Mouse (Mus musculus): Measurements from ENCODE around the gene Ubash3b. TPM values are rescaled to one million over a fixed set of nuclear protein-coding genes. Genes with fewer than 3 reads are reported as not detected.

Gene Ubash3b
- polyA plus RNA-seq, 1 experiment from 2014 or later, result 8.9 TPM

DNA sequence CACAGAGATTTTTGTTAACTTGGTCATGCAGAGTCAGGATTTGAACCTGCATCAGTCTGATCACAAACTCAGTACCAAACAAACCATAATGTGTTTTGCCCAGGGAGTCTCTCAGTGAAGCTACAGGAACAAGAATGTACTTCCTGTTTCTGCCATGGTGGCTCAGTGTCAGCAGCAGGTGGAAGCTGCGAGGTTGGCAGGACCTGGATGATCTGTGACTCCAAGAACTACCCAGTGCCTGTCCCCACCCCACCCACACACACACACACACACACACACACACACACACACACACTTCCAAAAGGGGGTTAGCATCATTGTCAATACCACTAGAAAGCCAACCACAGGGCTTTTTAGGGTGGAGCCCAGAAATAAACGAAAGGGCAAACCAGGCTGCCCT is 20.5 kb downstream of the Ubash3b start:
- in situ Hi-C loops (cut with MboI; ENCODE audit: low pct_unique_long_range_greater_than_20kb), result no loop called here

DNA sequence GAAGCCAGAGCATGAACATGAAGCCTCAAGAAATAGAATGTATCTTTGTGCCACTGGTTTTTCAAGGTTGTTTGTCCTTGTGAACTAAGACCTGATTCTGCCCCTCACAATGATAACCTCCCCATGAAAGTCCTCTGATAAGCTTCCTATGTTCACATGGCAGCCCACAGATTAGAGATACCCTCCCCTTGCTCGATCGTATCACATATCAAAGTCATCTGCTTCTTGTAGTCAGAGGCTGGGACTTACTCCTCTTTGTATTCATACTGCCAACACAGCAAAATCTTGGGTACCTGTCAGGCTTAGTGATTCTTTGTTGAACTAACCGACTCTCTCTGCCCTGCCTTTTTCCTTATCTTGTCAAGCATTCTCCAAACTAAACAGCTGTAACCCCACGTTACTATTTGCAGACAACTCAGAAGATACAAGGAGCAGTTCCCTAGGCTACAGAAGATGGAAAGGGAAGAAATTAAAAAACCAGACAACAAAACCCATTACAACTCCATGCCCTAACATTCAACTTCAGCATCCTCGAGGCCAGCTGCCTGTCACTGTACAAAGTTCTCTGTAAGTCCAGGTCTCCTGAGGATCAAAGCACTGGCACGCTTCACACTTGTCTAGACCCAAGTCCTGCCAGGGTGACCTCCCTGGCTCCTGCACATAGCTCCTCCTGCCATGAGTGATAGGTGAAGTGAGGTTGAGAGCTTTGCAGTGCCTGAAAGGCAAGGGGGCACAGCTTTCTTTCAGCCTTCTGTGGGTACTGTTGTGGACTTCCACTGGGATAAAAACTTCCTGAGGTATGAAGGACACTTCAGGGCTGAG is 22.3 kb downstream of the Ubash3b start:
- CTCF ChIA-PET, result interaction anchor here (0.7 to 2.1 kb wide), 3 partner anchors 10 to 35 kb away, joined by 3 to 6 read pairs (median 3); no protein-coding TSS in a partner anchor
- no peaks in the 10 kb centered on the region for H3K27me3 ChIP-seq
- no peak for ATAC-seq
- POLR2A ChIA-PET, result no interaction called here
- no peak for DNase-seq (ENCODE audit: low read depth, low spot score)
- in situ Hi-C loops (cut with MboI; ENCODE audit: low pct_unique_long_range_greater_than_20kb), result no loop called here
- no peak for TF ChIP-seq CTCF (IDR thresholded peaks at IDR 0.05)

More for the DNA sequence above, 20.5 kb downstream of the Ubash3b start:
- TF ChIP-seq CTCF (IDR thresholded peaks at IDR 0.05), result no peak
- no peak for DNase-seq (ENCODE audit: low read depth, low spot score)
- no peaks in the 10 kb centered on the region for H3K27me3 ChIP-seq
- CTCF ChIA-PET, result no interaction called here
- POLR2A ChIA-PET, result interaction anchor here (0.6 kb wide), 1 partner anchor 14 kb away, joined by 3 read pairs; no protein-coding TSS in a partner anchor
- no peak for ATAC-seq

DNA sequence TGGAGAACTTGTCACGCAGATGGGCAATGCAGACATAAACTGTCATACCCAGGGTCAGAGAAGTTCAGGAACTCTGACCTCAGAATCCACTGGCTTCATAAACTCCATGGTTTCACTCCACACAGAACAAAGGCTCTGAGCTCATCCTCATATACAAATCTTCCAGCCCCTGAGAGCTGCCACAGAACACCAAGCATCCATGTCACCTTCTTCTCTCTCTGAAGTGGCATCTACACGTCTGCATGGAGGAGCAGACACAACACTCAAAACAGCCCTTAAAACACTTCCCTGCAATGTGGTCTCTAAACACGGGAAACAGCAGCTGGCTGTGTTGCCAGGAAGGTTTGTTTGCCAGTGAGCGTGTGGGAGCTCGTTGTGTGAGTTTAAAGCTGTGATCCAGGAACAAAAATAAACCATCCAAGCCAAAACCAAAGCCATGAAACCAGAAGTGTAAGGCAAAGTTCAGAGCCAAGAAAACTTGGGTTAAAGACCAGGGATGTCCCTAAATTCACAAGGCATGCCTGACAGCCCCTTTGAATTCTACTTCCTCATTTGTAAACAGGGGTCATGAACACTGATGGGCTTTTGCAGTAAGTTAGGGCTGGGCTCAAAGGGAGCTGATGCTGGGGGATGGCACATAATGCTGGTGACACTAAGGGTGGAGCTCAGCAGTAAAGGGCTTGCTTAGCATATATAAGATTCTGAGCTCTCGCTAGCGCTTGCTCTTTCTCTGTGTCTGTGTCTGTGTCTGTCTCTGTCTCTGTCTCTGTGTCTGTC is 24.6 kb downstream of the Ubash3b start:
- ChIA-PET CTCF (interaction anchor here (0.7 to 2.1 kb wide), 6 partner anchors 12 to 70 kb away, joined by 3 to 6 read pairs (median 4); no protein-coding TSS in a partner anchor), POLR2A (no interaction called here)
- TF ChIP-seq CTCF (IDR thresholded peaks at IDR 0.05), result no peak
- H3K27me3 ChIP-seq, result no peaks in the 10 kb centered on the region
- in situ Hi-C loops (cut with MboI; ENCODE audit: low pct_unique_long_range_greater_than_20kb), result no loop called here
- DNase-seq (ENCODE audit: low read depth, low spot score) (no peak), ATAC-seq (no peak)

DNA sequence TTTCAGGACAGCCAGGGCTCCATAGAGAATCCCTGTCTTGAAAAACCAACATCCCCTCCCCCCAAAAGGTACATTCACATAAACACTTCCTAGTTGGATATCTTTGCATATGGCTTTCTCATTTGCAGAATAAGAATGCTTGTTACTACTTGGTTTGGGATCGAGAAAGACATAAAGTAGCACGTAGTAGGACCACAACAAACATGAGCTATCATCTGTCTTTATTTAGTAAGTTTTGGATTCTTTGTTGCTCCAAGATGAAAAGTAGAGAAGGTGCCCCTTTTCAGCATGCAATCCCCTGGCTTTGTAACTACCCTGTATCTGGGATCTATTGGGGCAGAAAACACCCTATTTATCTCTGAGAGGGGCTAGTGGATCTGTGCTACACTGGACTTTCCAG is 25.2 kb downstream of the Ubash3b start:
- ChIA-PET POLR2A (no interaction called here), CTCF (interaction anchor here (1.1 kb wide), 1 partner anchor 71 kb away, joined by 4 read pairs; no protein-coding TSS in a partner anchor)
- no peak for TF ChIP-seq CTCF (IDR thresholded peaks at IDR 0.05)
- in situ Hi-C loops (cut with MboI; ENCODE audit: low pct_unique_long_range_greater_than_20kb), result no loop called here
- ATAC-seq, result no peak
- DNase-seq (ENCODE audit: low read depth, low spot score), result no peak
- no peaks in the 10 kb centered on the region for H3K27me3 ChIP-seq

DNA sequence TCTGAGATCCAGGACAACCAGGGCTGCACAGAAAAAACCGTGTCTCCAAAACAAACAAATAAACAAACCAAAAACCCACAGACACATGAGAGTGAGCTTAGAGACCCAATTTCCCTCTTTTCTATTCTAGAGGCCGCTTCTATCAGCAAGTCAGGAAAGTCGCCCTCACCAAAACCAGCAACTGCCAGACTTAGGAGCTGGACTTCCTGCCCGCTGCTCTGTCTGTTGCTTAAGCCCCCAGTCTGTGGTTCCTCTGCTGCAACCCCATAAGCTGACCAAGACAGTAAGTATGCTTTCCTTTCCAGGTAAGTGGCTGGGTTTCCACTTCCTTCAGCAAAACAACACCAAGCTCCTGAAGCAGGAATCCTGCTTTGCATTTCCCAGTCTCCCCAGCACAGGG is 26.6 kb downstream of the Ubash3b start:
- no peak for DNase-seq (ENCODE audit: low read depth, low spot score)
- TF ChIP-seq CTCF (IDR thresholded peaks at IDR 0.05), result no peak
- in situ Hi-C loops (cut with MboI; ENCODE audit: low pct_unique_long_range_greater_than_20kb), result no loop called here
- no peaks in the 10 kb centered on the region for H3K27me3 ChIP-seq
- no peak for ATAC-seq
- ChIA-PET CTCF (interaction anchor here (1.0 to 1.4 kb wide), 2 partner anchors 12 to 90 kb away, joined by 3 read pairs; no protein-coding TSS in a partner anchor), POLR2A (no interaction called here)

DNA sequence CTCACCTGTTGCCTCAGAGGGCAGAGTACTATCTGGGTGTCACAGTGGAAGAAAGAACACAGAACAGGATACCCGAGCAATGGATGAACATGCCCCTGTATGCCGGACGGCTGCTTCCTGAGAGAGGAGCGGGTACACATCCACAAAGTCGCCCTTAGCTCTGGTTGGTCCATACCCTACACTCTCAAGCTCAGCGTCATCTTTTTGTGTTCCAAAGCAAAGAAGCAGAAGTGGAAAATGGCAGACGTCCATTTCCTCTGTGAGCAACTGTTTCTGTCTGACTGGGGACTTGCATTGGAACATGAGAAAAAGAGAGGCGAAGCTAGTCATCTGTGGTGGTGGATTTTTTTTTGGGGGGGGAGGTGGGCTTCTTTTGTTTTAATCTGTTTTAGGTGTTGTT is 30.9 kb downstream of the Ubash3b start:
- no peak for TF ChIP-seq CTCF (IDR thresholded peaks at IDR 0.05)
- H3K27me3 ChIP-seq, result no peaks in the 10 kb centered on the region
- ATAC-seq (no peak), DNase-seq (ENCODE audit: low read depth, low spot score) (no peak)
- in situ Hi-C loops (cut with MboI; ENCODE audit: low pct_unique_long_range_greater_than_20kb), result no loop called here
- ChIA-PET CTCF (no interaction called here), POLR2A (interaction anchor here (0.5 kb wide), 1 partner anchor 30 kb away, joined by 3 read pairs; no protein-coding TSS in a partner anchor)

DNA sequence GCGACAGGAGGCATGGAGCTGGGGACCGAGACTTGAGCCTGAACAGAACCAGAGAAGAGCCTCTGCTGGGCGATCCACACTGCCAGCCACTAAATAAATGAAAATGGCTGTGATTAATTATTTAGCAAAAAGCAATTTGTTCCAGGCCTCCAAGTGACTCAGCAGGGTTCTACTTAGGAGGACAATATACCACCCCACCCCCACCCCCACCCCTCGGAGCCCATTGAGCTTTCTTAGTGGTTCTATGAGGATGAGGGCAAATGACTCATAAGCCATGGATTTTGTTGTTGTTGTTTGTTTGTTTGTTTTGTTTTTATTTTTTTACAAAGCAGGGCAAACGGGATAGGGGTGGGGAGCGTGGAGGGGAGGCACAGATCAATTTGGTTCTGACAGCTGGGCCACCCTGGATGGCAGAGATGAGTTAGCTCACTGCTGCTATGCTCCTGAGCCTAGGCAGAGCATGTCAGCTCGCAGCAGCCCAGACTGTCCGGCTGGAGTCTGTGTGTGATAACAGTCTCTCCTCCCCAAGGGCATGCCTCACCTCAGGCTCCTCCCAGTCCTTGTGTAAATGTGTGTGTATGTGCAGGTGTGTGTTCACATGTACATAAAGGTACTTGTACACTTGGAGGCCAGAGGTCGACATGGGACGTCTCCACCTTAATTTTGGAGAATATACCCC is 31.6 kb downstream of the Ubash3b start:
- ChIA-PET POLR2A (no interaction called here), CTCF (interaction anchor here (1.2 kb wide), 1 partner anchor 10 kb away, joined by 3 read pairs; no protein-coding TSS in a partner anchor)
- TF ChIP-seq CTCF (IDR thresholded peaks at IDR 0.05), result no peak
- peak; percentile 71 for ATAC-seq
- H3K27me3 ChIP-seq, result no peaks in the 10 kb centered on the region
- no peak for DNase-seq (ENCODE audit: low read depth, low spot score)
- in situ Hi-C loops (cut with MboI; ENCODE audit: low pct_unique_long_range_greater_than_20kb), result no loop called here

DNA sequence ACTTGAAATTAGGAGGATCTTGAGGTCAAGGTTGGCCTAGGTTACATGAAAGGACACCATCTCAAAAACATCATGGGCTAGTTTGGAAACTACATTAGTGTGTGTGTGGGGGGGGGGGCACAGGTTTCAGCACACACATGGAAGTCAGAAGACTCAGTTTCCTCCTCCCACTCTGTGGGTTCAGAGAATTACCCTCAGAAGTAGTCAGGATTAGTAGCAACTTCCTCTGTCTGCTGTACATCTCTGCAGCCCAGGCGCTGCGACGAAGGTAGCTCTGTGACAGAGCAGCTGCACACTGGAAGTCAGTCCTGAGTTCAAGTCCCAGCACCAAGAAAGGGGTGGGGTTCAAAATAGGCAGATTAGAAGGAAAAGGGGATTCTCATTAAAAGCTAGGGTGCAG is 32.2 kb downstream of the Ubash3b start:
- no peak for TF ChIP-seq CTCF (IDR thresholded peaks at IDR 0.05)
- ChIA-PET POLR2A (no interaction called here), CTCF (interaction anchor here (1.2 kb wide), 1 partner anchor 10 kb away, joined by 3 read pairs; no protein-coding TSS in a partner anchor)
- DNase-seq (ENCODE audit: low read depth, low spot score) (no peak), ATAC-seq (no peak)
- no peaks in the 10 kb centered on the region for H3K27me3 ChIP-seq
- in situ Hi-C loops (cut with MboI; ENCODE audit: low pct_unique_long_range_greater_than_20kb), result no loop called here

DNA sequence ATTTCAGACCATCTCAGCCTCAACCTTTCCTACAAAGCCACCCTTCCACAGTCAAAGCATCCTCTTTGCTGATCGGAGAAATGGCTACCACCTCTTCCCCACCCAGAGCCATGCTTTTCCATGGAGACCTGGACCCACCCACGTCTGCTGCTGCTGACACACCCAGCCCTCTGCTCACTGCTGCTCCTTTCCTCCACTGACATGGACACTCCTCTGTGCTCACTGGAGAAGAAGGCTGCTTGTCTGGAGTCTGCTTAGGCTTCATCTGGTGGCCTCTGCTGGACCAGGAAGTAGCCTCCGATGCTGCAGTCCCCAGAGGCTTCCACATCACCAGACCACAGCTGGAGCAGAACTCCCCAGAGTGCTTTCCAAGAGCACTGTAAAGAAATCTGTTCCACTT is 34.8 kb downstream of the Ubash3b start:
- no peak for DNase-seq (ENCODE audit: low read depth, low spot score)
- TF ChIP-seq CTCF (IDR thresholded peaks at IDR 0.05), result no peak

DNA sequence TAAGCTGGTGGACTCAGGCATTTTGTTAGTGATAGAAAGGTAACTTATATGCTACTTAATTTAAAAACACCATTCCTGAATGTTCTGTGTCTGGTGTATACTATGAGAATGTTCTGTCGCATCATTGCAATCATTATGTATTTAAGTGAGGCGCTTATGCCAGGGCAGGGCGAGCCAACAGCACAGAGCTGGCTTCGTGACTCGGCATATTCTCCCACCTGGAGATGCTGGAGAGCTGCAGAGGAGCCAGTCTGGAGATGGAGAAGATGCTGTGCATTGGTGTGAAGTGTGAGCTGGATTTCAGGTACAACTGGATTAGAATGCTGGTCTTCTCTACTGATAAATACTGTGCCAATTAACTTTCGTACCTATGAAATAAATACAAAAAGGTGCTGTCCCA is 37.2 kb downstream of the Ubash3b start:
- in situ Hi-C loops (cut with MboI; ENCODE audit: low pct_unique_long_range_greater_than_20kb), result no loop called here
- POLR2A ChIA-PET, result no interaction called here
- DNase-seq (ENCODE audit: low read depth, low spot score) (no peak), ATAC-seq (no peak)
- no peak for TF ChIP-seq CTCF (IDR thresholded peaks at IDR 0.05)
- no peaks in the 10 kb centered on the region for H3K27me3 ChIP-seq
- CTCF ChIA-PET, result interaction anchor here (1.2 kb wide), 1 partner anchor 13 kb away, joined by 4 read pairs; no protein-coding TSS in a partner anchor

More for the DNA sequence above, 34.8 kb downstream of the Ubash3b start:
- no peak for ATAC-seq
- ChIA-PET POLR2A (no interaction called here), CTCF (interaction anchor here (2.0 kb wide), 1 partner anchor 11 kb away, joined by 5 read pairs; no protein-coding TSS in a partner anchor)
- H3K27me3 ChIP-seq, result no peaks in the 10 kb centered on the region
- in situ Hi-C loops (cut with MboI; ENCODE audit: low pct_unique_long_range_greater_than_20kb), result no loop called here

Measured in Patski (cell line).